8 mouse cellular contexts compared by ENCODE assay signal in genomic region chr5:124095077-124095581, GRCm38 (mm10). TPM values are rescaled to one million over a fixed set of nuclear protein-coding genes. Genes with fewer than 3 reads are reported as not detected.
DNase-seq lines count a peak whose midpoint lies in the region; ATAC-seq lines count a peak whose summit lies in the region.

No protein-coding gene starts in this region.

- peak; percentile 58 for ATAC-seq in embryonic facial prominence, embryonic 11.5 days (replicated peaks; ENCODE audit: insufficient number of reproducible peaks, low FRiP score, low TSS enrichment, low read depth)
- peak; percentile 69 for ATAC-seq in hindbrain, embryonic 15.5 days (ENCODE audit: low FRiP score, low read depth)
- peak; percentile 45 for ATAC-seq in stomach, embryonic 15.5 days (ENCODE audit: insufficient read depth, low FRiP score, low read depth)

- H3K4me2 ChIP-seq in embryonic facial prominence, embryonic 11.5 days (ENCODE audit: low read depth, low read length), result peak overlapping the region; percentile 76
- H3K4me2 ChIP-seq in hindbrain, embryonic 15.5 days, result peak overlapping the region; percentile 63
- H3K4me2 ChIP-seq in stomach, embryonic 15.5 days, result peak overlapping the region; percentile 97

- no peak overlapping the region for H3K27ac ChIP-seq in embryonic facial prominence, embryonic 11.5 days (replicated peaks; ENCODE audit: low read depth, low read length)
- H3K27ac ChIP-seq in hindbrain, embryonic 15.5 days (replicated peaks), result peak overlapping the region; percentile 51; the same call in 1 of the 2 replicates
- no peak overlapping the region for H3K27ac ChIP-seq in macrophage
- H3K27ac ChIP-seq in stomach, embryonic 15.5 days, result no peak overlapping the region

- no peaks in the 10 kb centered on the region for H3K79me2 ChIP-seq in macrophage (ENCODE audit: inconsistent target)

- H3K27me3 ChIP-seq in embryonic facial prominence, embryonic 11.5 days (ENCODE audit: control insufficient read depth, insufficient read depth, low read length), result no peaks in the 10 kb centered on the region
- H3K27me3 ChIP-seq in hindbrain, embryonic 15.5 days, result no peaks in the 10 kb centered on the region
- H3K27me3 ChIP-seq in stomach, embryonic 15.5 days (replicated peaks), result no peaks in the 10 kb centered on the region

- peak; percentile 19 for DNase-seq in embryo, embryonic 9.5 days (ENCODE audit: extremely low spot score)
- DNase-seq in embryo, embryonic 10.5 days (ENCODE audit: low spot score), result no peak
- DNase-seq in 3T3-L1 (ENCODE audit: low read depth, low spot score), result peak; percentile 18
- no peak for DNase-seq in embryonic facial prominence, embryonic 11.5 days (ENCODE audit: low spot score)
- DNase-seq in left cerebral cortex, postnatal 4 days, result no peak

- H3K4me1 ChIP-seq in embryonic facial prominence, embryonic 11.5 days (ENCODE audit: control insufficient read depth, insufficient read depth, low read length), result no peaks in the 10 kb centered on the region
- H3K4me1 ChIP-seq in hindbrain, embryonic 15.5 days (replicated peaks), result peaks cover 13% of the 10 kb centered on the region
- peaks cover 21% of the 10 kb centered on the region for H3K4me1 ChIP-seq in stomach, embryonic 15.5 days

- H3K9me3 ChIP-seq in embryonic facial prominence, embryonic 11.5 days (replicated peaks; ENCODE audit: control insufficient read depth, low read length), result no peaks in the 10 kb centered on the region; the same call in 1 of the 2 replicates
- H3K9me3 ChIP-seq in hindbrain, embryonic 15.5 days, result no peaks in the 10 kb centered on the region
- H3K9me3 ChIP-seq in stomach, embryonic 15.5 days, result no peaks in the 10 kb centered on the region

- H3K9ac ChIP-seq in embryonic facial prominence, embryonic 11.5 days (replicated peaks; ENCODE audit: low read length), result peak overlapping the region; percentile 41; the same call in 1 of the 2 replicates
- H3K9ac ChIP-seq in hindbrain, embryonic 15.5 days, result peak overlapping the region; percentile 63
- H3K9ac ChIP-seq in stomach, embryonic 15.5 days, result peak overlapping the region; percentile 44; the same call in 1 of the 2 replicates

- H3K36me3 ChIP-seq in embryonic facial prominence, embryonic 11.5 days (replicated peaks; ENCODE audit: control insufficient read depth, insufficient read depth, low read depth, low read length), result no peaks in the 10 kb centered on the region
- no peaks in the 10 kb centered on the region for H3K36me3 ChIP-seq in hindbrain, embryonic 15.5 days
- no peaks in the 10 kb centered on the region for H3K36me3 ChIP-seq in macrophage (ENCODE audit: inconsistent target)
- no peaks in the 10 kb centered on the region for H3K36me3 ChIP-seq in stomach, embryonic 15.5 days

- WGBS in embryonic facial prominence, embryonic 11.5 days, result 8% methylated on average over 19 of the region's 19 CpGs
- WGBS in hindbrain, embryonic 15.5 days, result 10% methylated on average over 19 of the region's 19 CpGs
- 23% methylated on average over 19 of the region's 19 CpGs for WGBS in macrophage (ENCODE audit: missing documents)
- 13% methylated on average over 19 of the region's 19 CpGs for WGBS in stomach, embryonic 15.5 days

- H3K4me3 ChIP-seq in embryonic facial prominence, embryonic 11.5 days (ENCODE audit: low read depth, low read length), result peak overlapping the region; percentile 39
- H3K4me3 ChIP-seq in hindbrain, embryonic 15.5 days, result peak overlapping the region; percentile 60
- peak overlapping the region; percentile 23 for H3K4me3 ChIP-seq in macrophage (ENCODE audit: inconsistent target)
- peak overlapping the region; percentile 55 for H3K4me3 ChIP-seq in stomach, embryonic 15.5 days (replicated peaks)

- intact Hi-C loops in left cerebral cortex, postnatal 4 days (cut with DNase I), result no loop called here

RNA-seq across cellular contexts. Expression of gene Abcb9, which starts 0.5 kb away (rescaled TPM):
- 0.46 and 0.59 TPM in 2 replicates for polyA plus RNA-seq in embryonic facial prominence, embryonic 11.5 days (2014; fragmentation: Nextera tagmentation; extraction: Ambion mirVana)
- polyA plus RNA-seq in hindbrain, embryonic 15.5 days (2015; fragmentation: Nextera tagmentation; extraction: Ambion mirVana), result 21.5 and 23.5 TPM in 2 replicates
- 1 to 10 TPM in 22 of 26 experiments, under 1 TPM in 3, not detected in 1; 0.37 to 5.0 (median 2.4) TPM for total RNA-seq in macrophage (2018; cell fraction: chromatin; rRNA removed)
- total RNA-seq in macrophage (2018; cell fraction: cytosol; rRNA removed), result 1 to 10 TPM; 1.2 to 3.1 (median 1.9) TPM
- 1 to 10 TPM in 25 of 26 experiments, under 1 TPM in 1; 0.87 to 4.5 (median 2.6) TPM for total RNA-seq in macrophage (2018; cell fraction: nucleus; rRNA removed)
- polyA plus RNA-seq in macrophage (2018), result 1.6 to 2.1 TPM (median 1.6 TPM) in 3 replicates
- 3.4 TPM in 2 replicates for polyA plus RNA-seq in stomach, embryonic 15.5 days (2015; fragmentation: Nextera tagmentation; extraction: Ambion mirVana)
- total RNA-seq in left cerebral cortex, postnatal 4 days (2021), result 10 to 100 TPM; 26.5 to 28.8 TPM

RNA-seq across cellular contexts. Expression of gene Ogfod2, which starts 17.0 kb away (rescaled TPM):
- 9.6 and 10.6 TPM in 2 replicates for polyA plus RNA-seq in embryonic facial prominence, embryonic 11.5 days (2014; fragmentation: Nextera tagmentation; extraction: Ambion mirVana)
- polyA plus RNA-seq in hindbrain, embryonic 15.5 days (2015; fragmentation: Nextera tagmentation; extraction: Ambion mirVana), result 36.9 and 37.5 TPM in 2 replicates
- total RNA-seq in macrophage (2018; cell fraction: chromatin; rRNA removed), result 10 to 100 TPM in 19 of 26 experiments, 1 to 10 TPM in 7; 5.4 to 44.7 (median 17.3) TPM
- 10 to 100 TPM in 20 of 26 experiments, 1 to 10 TPM in 6; 5.9 to 17.9 (median 13.8) TPM for total RNA-seq in macrophage (2018; cell fraction: cytosol; rRNA removed)
- 10 to 100 TPM in 20 of 26 experiments, 1 to 10 TPM in 6; 4.4 to 32.4 (median 16.5) TPM for total RNA-seq in macrophage (2018; cell fraction: nucleus; rRNA removed)
- polyA plus RNA-seq in macrophage (2018), result 4.3 to 17.5 TPM (median 13.1 TPM) in 3 replicates
- 24.2 and 25.7 TPM in 2 replicates for polyA plus RNA-seq in stomach, embryonic 15.5 days (2015; fragmentation: Nextera tagmentation; extraction: Ambion mirVana)
- total RNA-seq in left cerebral cortex, postnatal 4 days (2021), result 10 to 100 TPM; 32.5 to 34.1 TPM

RNA-seq across cellular contexts. Expression of gene Arl6ip4, which starts 20.8 kb away (rescaled TPM):
- 81.3 and 97.4 TPM in 2 replicates for polyA plus RNA-seq in embryonic facial prominence, embryonic 11.5 days (2014; fragmentation: Nextera tagmentation; extraction: Ambion mirVana)
- polyA plus RNA-seq in hindbrain, embryonic 15.5 days (2015; fragmentation: Nextera tagmentation; extraction: Ambion mirVana), result 78.4 and 81.6 TPM in 2 replicates
- 10 to 100 TPM in 24 of 26 experiments, 1 to 10 TPM in 2; 5.8 to 48.3 (median 27.5) TPM for total RNA-seq in macrophage (2018; cell fraction: chromatin; rRNA removed)
- 10 to 100 TPM; 30.9 to 65.6 (median 45.4) TPM for total RNA-seq in macrophage (2018; cell fraction: cytosol; rRNA removed)
- 10 to 100 TPM; 10.0 to 52.3 (median 24.8) TPM for total RNA-seq in macrophage (2018; cell fraction: nucleus; rRNA removed)
- 37.6 to 60.2 TPM (median 56.1 TPM) in 3 replicates for polyA plus RNA-seq in macrophage (2018)
- 101 and 102 TPM in 2 replicates for polyA plus RNA-seq in stomach, embryonic 15.5 days (2015; fragmentation: Nextera tagmentation; extraction: Ambion mirVana)
- total RNA-seq in left cerebral cortex, postnatal 4 days (2021), result 10 to 100 TPM; 58.1 to 59.9 TPM

Comparison
In these comparisons a context has a peak if more than half of its experiments do, and no peak if none do; other contexts are left out.
1. DNase-seq: peak in embryo, embryonic 9.5 days (single experiment) and 3T3-L1 (single experiment); none in embryo, embryonic 10.5 days (single experiment), embryonic facial prominence, embryonic 11.5 days (single experiment) and left cerebral cortex, postnatal 4 days (single experiment).
2. Peak in every context shown above with its lines, with median percentiles within 50 percentile points of each other: ATAC-seq, H3K4me2 ChIP-seq, H3K4me3 ChIP-seq and H3K9ac ChIP-seq.